8 mouse cellular contexts compared by ENCODE assay signal in genomic region chr9:70656130-70657007, GRCm38 (mm10). TPM values are rescaled to one million over a fixed set of nuclear protein-coding genes. Genes with fewer than 3 reads are reported as not detected.
DNase-seq lines count a peak whose midpoint lies in the region; ATAC-seq lines count a peak whose summit lies in the region.

Gene Gm10642 (plus strand): TSS chr9:70656251.

- H3K4me2 ChIP-seq in heart, embryonic 14.5 days (ENCODE audit: low read length) = peak within 1 kb of the TSS; percentile 65
- peak within 1 kb of the TSS; percentile 70 for H3K4me2 ChIP-seq in liver, embryonic 13.5 days
- peak within 1 kb of the TSS; percentile 75 for H3K4me2 ChIP-seq in stomach, embryonic 16.5 days (ENCODE audit: low read depth, low read length)

- peak; percentile 92 for DNase-seq in brain, adult 2 months (ENCODE audit: low read depth, low spot score)
- DNase-seq in kidney, postnatal 10 days = peak; percentile 77
- DNase-seq in liver, embryonic 13.5 days = peak; percentile 42
- DNase-seq in natural killer cell, adult 2 months (ENCODE audit: low spot score in 2 of 2) = peak; percentile 62 to 73

- peak within 1 kb of the TSS; percentile 83 for H3K4me3 ChIP-seq in erythroblast, embryonic 14.5 days (replicated peaks)
- H3K4me3 ChIP-seq in heart, embryonic 14.5 days (ENCODE audit: control insufficient read depth in 1 of 2, insufficient read depth in 1 of 2, low read depth in 1 of 2, low read length in 2 of 2) = peak within 1 kb of the TSS; percentile 91 to 95
- H3K4me3 ChIP-seq in liver, embryonic 13.5 days (replicated peaks) = peak within 1 kb of the TSS; percentile 78
- H3K4me3 ChIP-seq in stomach, embryonic 16.5 days (replicated peaks; ENCODE audit: low read length) = peak within 1 kb of the TSS; percentile 88

- H3K27me3 ChIP-seq in erythroblast, embryonic 14.5 days (ENCODE audit: control insufficient read depth) = no peaks in the 10 kb centered on the region
- H3K27me3 ChIP-seq in heart, embryonic 14.5 days (ENCODE audit: control insufficient read depth, insufficient read depth, low read length) = no peaks in the 10 kb centered on the region
- no peaks in the 10 kb centered on the region for H3K27me3 ChIP-seq in liver, embryonic 13.5 days
- no peaks in the 10 kb centered on the region for H3K27me3 ChIP-seq in stomach, embryonic 16.5 days (ENCODE audit: control insufficient read depth, insufficient read depth, low read length)

- WGBS in heart, embryonic 14.5 days = 0% methylated on average over 63 of the region's 72 CpGs
- 0% methylated on average over 49 of the region's 72 CpGs for WGBS in liver, embryonic 13.5 days (ENCODE audit: insufficient replicate concordance)
- WGBS in stomach, embryonic 16.5 days = under 1% methylated on average over 55 of the region's 72 CpGs

- H3K9me3 ChIP-seq in erythroblast, embryonic 14.5 days (ENCODE audit: control insufficient read depth, low read length) = no peaks in the 10 kb centered on the region
- H3K9me3 ChIP-seq in heart, embryonic 14.5 days (ENCODE audit: control insufficient read depth, low read length) = no peaks in the 10 kb centered on the region
- no peaks in the 10 kb centered on the region for H3K9me3 ChIP-seq in liver, embryonic 13.5 days (replicated peaks)
- H3K9me3 ChIP-seq in stomach, embryonic 16.5 days (replicated peaks; ENCODE audit: control insufficient read depth, low read length) = no peaks in the 10 kb centered on the region

- ATAC-seq in CD4-positive, CD25-positive, alpha-beta regulatory T cell, adult 4 months = peak; percentile 53
- peak; percentile 75 for ATAC-seq in heart, embryonic 14.5 days (ENCODE audit: insufficient number of reproducible peaks, insufficient read depth, low FRiP score, low read depth)
- peak; percentile 43 for ATAC-seq in liver, embryonic 13.5 days (ENCODE audit: low read depth)
- ATAC-seq in stomach, embryonic 16.5 days (ENCODE audit: insufficient read depth, low FRiP score) = peak; percentile 31

- peaks cover 61% of the 10 kb centered on the region for H3K4me1 ChIP-seq in erythroblast, embryonic 14.5 days (ENCODE audit: control insufficient read depth)
- H3K4me1 ChIP-seq in heart, embryonic 14.5 days (ENCODE audit: control insufficient read depth in 2 of 2, insufficient read depth in 2 of 2, low read length in 2 of 2) = peaks cover 2 to 16% of the 10 kb centered on the region in 2 experiments; a peak in 3 of 4 replicates
- peaks cover 57% of the 10 kb centered on the region for H3K4me1 ChIP-seq in liver, embryonic 13.5 days (replicated peaks)
- peaks cover 17% of the 10 kb centered on the region; the same call in 1 of the 2 replicates for H3K4me1 ChIP-seq in stomach, embryonic 16.5 days (ENCODE audit: control insufficient read depth, insufficient read depth, low read length)

- H3K9ac ChIP-seq in heart, embryonic 14.5 days (ENCODE audit: low read length) = peak within 1 kb of the TSS; percentile 90
- peak within 1 kb of the TSS; percentile 95 for H3K9ac ChIP-seq in liver, embryonic 13.5 days
- H3K9ac ChIP-seq in stomach, embryonic 16.5 days (ENCODE audit: low read length) = peak within 1 kb of the TSS; percentile 95

- peaks cover 44% of the 10 kb centered on the region for H3K36me3 ChIP-seq in erythroblast, embryonic 14.5 days (ENCODE audit: control insufficient read depth)
- H3K36me3 ChIP-seq in heart, embryonic 14.5 days (ENCODE audit: control insufficient read depth, insufficient read depth, low read length) = no peaks in the 10 kb centered on the region
- peaks cover 12% of the 10 kb centered on the region for H3K36me3 ChIP-seq in liver, embryonic 13.5 days
- H3K36me3 ChIP-seq in stomach, embryonic 16.5 days (ENCODE audit: control insufficient read depth, insufficient read depth, low read length) = no peaks in the 10 kb centered on the region

- H3K27ac ChIP-seq in heart, embryonic 14.5 days (replicated peaks in 1 of 2; ENCODE audit: control insufficient read depth in 1 of 2, insufficient read depth in 1 of 2, low read depth in 2 of 2, low read length in 2 of 2) = peak within 1 kb of the TSS; percentile 92 to 96
- H3K27ac ChIP-seq in liver, embryonic 13.5 days = peak within 1 kb of the TSS; percentile 96
- peak within 1 kb of the TSS; percentile 97 for H3K27ac ChIP-seq in stomach, embryonic 16.5 days (ENCODE audit: low read length)

RNA-seq across cellular contexts. Expression of gene Gm10642, which starts in this region (rescaled TPM):
- under 1 TPM; 0.39 to 0.61 TPM for polyA plus RNA-seq in CD4-positive, CD25-positive, alpha-beta regulatory T cell, adult 4 months (2017; shearing (Covaris generic))
- polyA plus RNA-seq in erythroblast, embryonic 14.5 days (2012) = 0.45 and 0.52 TPM in 2 replicates
- 0.15 and 0.45 TPM in 2 replicates for polyA plus RNA-seq in heart, embryonic 14.5 days (2014; fragmentation: Nextera tagmentation; extraction: Ambion mirVana)
- polyA plus RNA-seq in liver, embryonic 13.5 days (2015; fragmentation: Nextera tagmentation; extraction: Ambion mirVana) = 0.71 and 1.0 TPM in 2 replicates
- 0.12 and 0.19 TPM in 2 replicates for polyA plus RNA-seq in stomach, embryonic 16.5 days (2015; fragmentation: Nextera tagmentation; extraction: Ambion mirVana)

Comparison
In these comparisons a context has a peak if more than half of its experiments do, and no peak if none do; other contexts are left out.
1. Peak in every context shown above with its lines: DNase-seq, ATAC-seq, H3K4me3 ChIP-seq and H3K27ac ChIP-seq.
2. Peak in ATAC-seq in CD4-positive, CD25-positive, alpha-beta regulatory T cell, adult 4 months; RNA of the gene not detected or under 1 TPM.
3. Peak in ATAC-seq, H3K4me3 ChIP-seq, H3K27ac ChIP-seq, H3K9ac ChIP-seq and H3K4me2 ChIP-seq in heart, embryonic 14.5 days; RNA of the gene not detected or under 1 TPM.
4. Peak in ATAC-seq, H3K4me3 ChIP-seq, H3K27ac ChIP-seq, H3K9ac ChIP-seq and H3K4me2 ChIP-seq in stomach, embryonic 16.5 days; RNA of the gene not detected or under 1 TPM.
5. DNase-seq: peak in every context shown above with its lines; median percentile 92 in brain, adult 2 months; 77 in kidney, postnatal 10 days; 68 in natural killer cell, adult 2 months; 42 in liver, embryonic 13.5 days.